ENCODE assay signal across 8 mouse cellular contexts in genomic region chr2:10288142-10288831, GRCm38 (mm10).
A peak's percentile ranks its signal among the peaks of the same experiment; 100 is the strongest.
DNase-seq lines count a peak whose midpoint lies in the region; ATAC-seq and TF ChIP-seq lines count a peak whose summit lies in the region.

No protein-coding gene starts in this region.

- WGBS in midbrain, embryonic 13.5 days = 20% methylated on average over 12 of the region's 12 CpGs
- WGBS in small intestine, adult 2 months = 3% methylated on average over 12 of the region's 12 CpGs

- TF ChIP-seq CTCF in small intestine, adult 2 months (IDR thresholded peaks at IDR 0.05; ENCODE audit: extremely low read depth, insufficient read length, insufficient replicate concordance, low read depth, low read length) = peak; percentile 66; the same call in 1 of the 2 replicates

- H3K4me3 ChIP-seq in midbrain, embryonic 13.5 days (replicated peaks) = no peak overlapping the region
- no peak overlapping the region for H3K4me3 ChIP-seq in small intestine, adult 2 months (ENCODE audit: low read depth, low read length)

- no peaks in the 10 kb centered on the region for H3K36me3 ChIP-seq in midbrain, embryonic 13.5 days
- no peaks in the 10 kb centered on the region for H3K36me3 ChIP-seq in small intestine, adult 2 months (ENCODE audit: control insufficient read depth, insufficient read depth, low read length)

- 0 out of 2 replicates have a peak, but pooled peaks have one; percentile 51 for ATAC-seq in midbrain, embryonic 13.5 days

- no peak overlapping the region for H3K9ac ChIP-seq in midbrain, embryonic 13.5 days (replicated peaks)

- H3K27me3 ChIP-seq in midbrain, embryonic 13.5 days = peaks cover 65% of the 10 kb centered on the region
- no peaks in the 10 kb centered on the region for H3K27me3 ChIP-seq in small intestine, adult 2 months (ENCODE audit: control insufficient read depth, insufficient read depth, low read length)

- H3K4me1 ChIP-seq in midbrain, embryonic 13.5 days (replicated peaks) = peaks cover 8% of the 10 kb centered on the region
- no peaks in the 10 kb centered on the region for H3K4me1 ChIP-seq in small intestine, adult 2 months (ENCODE audit: control insufficient read depth, insufficient read depth, insufficient read length, low read length)

- intact Hi-C loops in heart, postnatal 25 days (cut with DNase I) = loop anchor here (1.0 to 5.0 kb wide), 3 partner anchors 146 to 1611 kb away; no protein-coding TSS in a partner anchor
- intact Hi-C loops in left cerebral cortex, postnatal 25 days (cut with DNase I) = loop anchor here (1.0 to 5.0 kb wide), 3 partner anchors 146 to 1611 kb away; no protein-coding TSS in a partner anchor

- peak; percentile 66 to 87 for DNase-seq in heart, adult 18-20 months
- no peak for DNase-seq in heart, postnatal 25 days (ENCODE audit: low spot score)
- peak; percentile 16 for DNase-seq in cerebellum, adult 9-11 months
- peak; percentile 52 for DNase-seq in gastrocnemius, postnatal 10 days
- DNase-seq in kidney, adult 11 months = peak; percentile 61
- peak; percentile 80 to 83 for DNase-seq in left cerebral cortex, postnatal 25 days (ENCODE audit: low spot score in 2 of 2)

- no peaks in the 10 kb centered on the region for H3K9me3 ChIP-seq in midbrain, embryonic 13.5 days

- no peak for TF ChIP-seq POLR2A in small intestine, adult 2 months (IDR thresholded peaks at IDR 0.05; ENCODE audit: low read depth, low read length)

- H3K27ac ChIP-seq in midbrain, embryonic 13.5 days = no peak overlapping the region
- H3K27ac ChIP-seq in small intestine, adult 2 months (ENCODE audit: insufficient read depth, low read depth, low read length) = no peak overlapping the region

- no peak overlapping the region for H3K4me2 ChIP-seq in midbrain, embryonic 13.5 days (replicated peaks)
